Mouse (Mus musculus) B cell, adult 67 days (primary cell): ENCODE measurements around the gene 9330182O14Rik. TPM values are rescaled to one million over a fixed set of nuclear protein-coding genes. Genes with fewer than 3 reads are reported as not detected.

Source experiments
- total RNA-seq, 2 experiments: library from RNA; stranded (reverse); gene quantifications; 4 replicates each; pipeline ENCODE4 v1.2.4; 2023

Gene 9330182O14Rik
- total RNA-seq: not detected

GRCm38 (mm10) chr15:40134152-40134792, at the start of gene 9330182O14Rik:
TSS of gene 9330182O14Rik (plus strand) at chr15:40134365.

